Mouse (Mus musculus) frontal cortex, adult (tissue): ENCODE measurements around the gene Ctsw.

Source experiments
- ATAC-seq: cut with Nextera tagmentation; 2 replicates; pipeline ENCODE4 v1.9.2; 2017; ENCODE audit warnings: mild to moderate bottlenecking, moderate library complexity, mixed read lengths; ENCODE audit not compliant: low TSS enrichment

Ctsw gene

DNA sequence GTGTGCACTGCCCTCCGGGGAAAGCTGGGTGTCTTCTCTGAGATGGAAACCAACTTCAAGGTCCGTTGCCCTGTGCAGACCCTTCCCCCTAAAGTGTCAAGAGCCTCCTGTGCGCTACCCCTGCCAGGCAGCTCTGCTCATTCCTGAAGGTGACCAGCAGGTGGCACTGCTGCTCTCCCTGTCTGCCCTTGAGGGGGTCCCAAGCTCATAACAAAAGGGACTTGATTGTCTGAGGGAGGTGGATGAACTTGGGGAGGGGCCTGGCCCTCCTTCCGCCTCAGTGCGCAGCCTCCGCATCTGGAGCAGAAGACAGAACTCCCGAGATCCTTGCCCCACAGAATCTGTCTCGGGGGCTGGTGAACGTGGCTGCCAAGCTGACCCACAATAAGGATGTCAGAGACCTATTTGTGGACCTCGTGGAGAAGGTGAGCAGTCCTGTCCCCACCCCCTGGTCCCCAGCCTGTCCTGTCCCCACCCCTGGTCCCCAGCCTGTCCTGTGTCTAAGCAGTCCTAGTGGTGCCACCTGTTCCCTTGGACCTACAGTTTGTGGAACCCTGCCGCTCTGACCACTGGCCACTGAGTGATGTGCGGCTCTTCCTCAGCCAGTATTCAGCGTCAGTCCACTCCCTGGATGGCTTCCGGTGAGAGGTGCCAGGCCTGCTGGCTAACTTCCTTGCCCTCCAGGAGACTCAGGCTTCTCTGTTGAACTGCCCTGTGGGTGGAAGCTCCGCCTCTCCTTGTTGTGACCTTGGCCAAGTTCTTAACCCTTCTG lies 4.3 kb downstream of the Ctsw start:
- no peak for ATAC-seq

DNA sequence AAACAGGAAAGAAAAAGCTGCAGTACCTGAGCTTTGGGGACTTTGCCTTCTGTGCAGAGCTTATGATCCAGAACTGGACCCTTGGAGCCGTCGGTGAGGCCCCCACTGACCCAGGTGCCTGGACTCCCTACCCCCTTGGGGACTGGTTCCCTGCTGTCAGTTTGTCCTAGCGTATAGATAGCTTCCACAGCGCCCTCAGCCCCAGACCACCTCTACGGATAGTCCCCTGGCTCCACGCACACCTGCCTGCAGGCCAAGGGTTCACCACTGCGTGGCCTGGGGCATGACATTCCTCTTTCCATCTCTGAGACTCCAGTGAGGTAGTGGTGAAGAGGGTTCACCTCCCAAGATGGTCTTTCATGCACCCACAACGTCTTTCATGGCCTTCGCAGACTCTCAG lies 5.1 kb downstream of the Ctsw start:
- no peak for ATAC-seq

DNA sequence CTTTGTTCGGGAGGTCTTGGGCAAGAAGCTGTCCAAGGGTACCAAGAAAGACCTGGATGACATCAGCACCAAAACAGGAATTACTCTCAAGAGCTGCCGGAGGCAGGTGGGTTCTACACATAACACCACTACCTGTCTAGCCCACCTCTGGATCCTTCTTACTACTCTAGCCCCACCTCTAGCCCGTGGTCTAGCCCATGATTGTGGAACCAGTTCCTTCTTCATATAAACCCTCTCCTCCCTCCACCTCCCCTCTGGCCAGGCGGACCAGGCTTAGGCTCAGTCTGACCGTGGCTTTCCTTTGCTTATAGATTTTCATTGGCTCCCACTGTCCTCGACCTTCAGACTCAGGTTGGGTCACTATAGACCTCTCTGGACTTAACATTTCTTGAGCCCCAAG lies 6.9 kb downstream of the Ctsw start:
- ATAC-seq, result no peak

DNA sequence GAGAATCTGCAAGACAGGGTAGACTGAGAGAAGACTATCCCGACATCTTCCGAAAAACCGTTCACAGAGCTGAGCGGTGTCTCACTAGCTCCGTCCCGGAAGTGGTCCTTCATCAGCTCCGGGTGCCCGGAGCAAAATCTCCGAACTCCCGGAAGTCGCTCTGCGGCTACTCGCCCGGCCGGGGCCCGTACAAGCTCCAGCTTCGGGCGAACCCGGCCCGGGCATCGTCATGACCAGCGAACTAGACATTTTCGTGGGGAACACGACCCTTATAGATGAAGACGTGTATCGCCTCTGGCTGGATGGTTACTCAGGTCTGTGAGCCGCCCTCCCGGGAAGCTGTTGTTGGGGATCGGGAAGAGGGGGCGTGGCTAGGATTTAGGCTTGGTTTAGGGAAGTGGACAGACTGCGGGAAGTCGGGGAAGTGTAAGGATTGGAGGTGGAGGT lies 7.8 kb downstream of the Ctsw start, which contains the start of gene Fibp:
Gene Fibp (plus strand): TSS at position 151 of the 447 bp plus-strand sequence.
- peak; percentile 50; the same call in 1 of the 2 replicates for ATAC-seq

DNA sequence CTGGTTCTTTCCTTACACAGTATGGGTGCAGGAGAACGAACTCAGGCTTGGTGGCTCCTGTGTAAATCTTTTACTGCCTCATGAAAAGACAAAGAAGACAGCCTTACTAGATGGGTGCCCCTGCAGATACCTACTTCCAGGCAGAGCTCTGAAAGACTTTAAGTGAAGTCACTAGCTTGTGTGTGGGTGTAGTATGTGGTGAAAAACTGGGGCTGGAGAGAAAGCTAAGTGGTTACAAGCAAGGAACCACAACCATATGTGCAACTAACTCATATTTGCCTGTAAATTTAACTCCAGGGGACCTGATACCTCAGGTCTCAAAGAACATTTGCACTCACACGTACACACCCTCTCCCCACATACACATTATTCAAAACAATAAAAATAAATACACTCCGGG lies 8.4 kb downstream of the Ctsw start:
- ATAC-seq, result no peak

DNA sequence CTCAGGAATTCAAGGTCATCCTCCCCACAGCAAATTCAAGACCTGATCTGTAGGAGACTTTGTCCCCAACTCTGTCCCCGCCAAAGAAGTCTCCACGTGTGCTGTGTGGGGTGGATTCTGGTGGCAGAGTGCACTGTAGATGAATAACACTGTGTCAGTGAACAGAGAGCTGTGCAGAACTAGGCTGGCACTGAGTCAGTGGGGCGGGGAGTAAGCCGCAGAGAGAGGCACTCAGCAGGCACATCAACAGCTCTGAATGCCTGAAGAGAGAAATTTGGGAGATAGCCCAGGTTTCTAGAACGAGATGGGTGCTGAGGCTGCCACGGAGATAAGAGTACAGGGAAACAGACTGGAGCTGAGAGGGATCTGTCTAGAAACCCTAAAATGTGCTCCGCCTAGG lies 9.3 kb downstream of the Ctsw start:
- peak; percentile 28; the same call in 1 of the 2 replicates for ATAC-seq

DNA sequence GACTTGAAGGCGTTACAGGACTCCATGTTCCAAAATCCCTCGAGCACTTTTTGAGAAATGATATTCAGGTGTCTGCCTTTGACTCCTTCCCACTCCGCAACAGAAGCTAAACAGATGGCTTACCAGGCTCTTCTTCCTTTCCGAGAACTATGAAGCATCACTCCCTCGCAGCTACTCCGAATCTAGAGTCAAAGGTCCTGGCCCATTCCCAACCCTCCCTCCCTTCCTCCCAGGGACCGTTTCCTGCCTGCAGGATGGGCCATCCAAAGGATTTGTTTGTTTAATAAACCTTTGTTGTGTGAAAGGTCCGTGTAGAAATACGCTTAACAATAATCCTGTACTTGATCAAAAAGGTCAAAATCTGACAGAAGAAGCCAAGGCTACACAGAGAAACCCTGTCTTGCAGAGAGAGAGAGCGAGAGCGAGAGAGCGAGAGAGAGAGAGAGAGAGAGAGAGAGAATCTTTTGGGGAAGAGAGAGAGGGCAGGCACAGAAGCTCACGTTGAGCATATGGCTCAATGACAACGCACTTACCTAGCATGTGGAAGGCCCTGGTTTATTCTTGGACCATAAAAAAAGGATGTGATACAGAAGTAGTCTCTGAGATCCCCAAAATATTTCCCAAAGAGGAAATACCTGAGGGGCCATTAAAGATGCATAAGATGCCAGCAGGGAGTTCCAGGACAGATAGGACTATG lies 10.4 kb downstream of the Ctsw start, which contains the start of gene Ccdc85b:
Gene Ccdc85b (minus strand): TSS at position 149 of the 697 bp plus-strand sequence.
- 0 out of 2 replicates have a peak, but pooled peaks have one; percentile 3 for ATAC-seq

DNA sequence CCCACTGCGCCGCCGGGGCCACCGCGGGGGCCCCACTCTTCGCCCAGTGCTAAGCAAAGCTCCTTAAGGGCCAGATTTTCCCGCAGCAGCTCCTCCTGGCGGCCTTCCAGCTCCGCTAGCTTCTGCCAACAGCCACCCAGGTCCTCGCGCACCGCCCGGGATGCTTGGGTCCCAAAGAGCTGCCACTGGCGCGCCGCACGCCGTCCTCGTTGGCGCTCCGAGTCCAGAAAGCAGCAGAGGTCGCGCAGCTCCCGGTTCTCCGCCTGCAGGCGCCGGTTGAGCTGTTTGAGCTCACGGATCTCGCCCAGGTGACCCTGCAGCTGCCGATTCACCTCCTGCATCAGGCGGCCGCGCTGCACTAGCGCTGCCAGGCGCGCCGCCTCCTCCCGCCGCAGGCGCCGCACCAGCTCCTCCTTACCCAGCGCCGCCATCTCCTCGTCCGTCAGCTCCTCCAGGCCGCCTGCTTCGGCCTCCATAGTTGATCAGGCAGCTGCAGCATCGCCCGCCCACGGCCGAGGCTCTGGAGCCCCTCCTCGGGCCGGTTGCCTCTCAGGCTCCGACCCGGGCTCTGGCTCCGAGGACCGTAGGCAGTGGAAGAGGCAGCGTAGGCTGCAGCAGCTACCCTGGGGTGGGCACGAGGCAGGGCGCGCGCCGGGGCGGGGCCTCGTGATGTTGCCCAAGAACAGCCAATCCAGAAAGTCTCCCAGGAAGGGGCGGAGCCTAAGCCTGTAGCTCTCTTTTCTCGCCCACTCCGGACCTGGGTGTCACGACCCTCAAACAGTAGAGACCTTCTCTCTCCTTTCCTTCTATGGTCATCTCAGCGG lies 11.2 kb downstream of the Ctsw start:
- peak; percentile 74 for ATAC-seq

DNA sequence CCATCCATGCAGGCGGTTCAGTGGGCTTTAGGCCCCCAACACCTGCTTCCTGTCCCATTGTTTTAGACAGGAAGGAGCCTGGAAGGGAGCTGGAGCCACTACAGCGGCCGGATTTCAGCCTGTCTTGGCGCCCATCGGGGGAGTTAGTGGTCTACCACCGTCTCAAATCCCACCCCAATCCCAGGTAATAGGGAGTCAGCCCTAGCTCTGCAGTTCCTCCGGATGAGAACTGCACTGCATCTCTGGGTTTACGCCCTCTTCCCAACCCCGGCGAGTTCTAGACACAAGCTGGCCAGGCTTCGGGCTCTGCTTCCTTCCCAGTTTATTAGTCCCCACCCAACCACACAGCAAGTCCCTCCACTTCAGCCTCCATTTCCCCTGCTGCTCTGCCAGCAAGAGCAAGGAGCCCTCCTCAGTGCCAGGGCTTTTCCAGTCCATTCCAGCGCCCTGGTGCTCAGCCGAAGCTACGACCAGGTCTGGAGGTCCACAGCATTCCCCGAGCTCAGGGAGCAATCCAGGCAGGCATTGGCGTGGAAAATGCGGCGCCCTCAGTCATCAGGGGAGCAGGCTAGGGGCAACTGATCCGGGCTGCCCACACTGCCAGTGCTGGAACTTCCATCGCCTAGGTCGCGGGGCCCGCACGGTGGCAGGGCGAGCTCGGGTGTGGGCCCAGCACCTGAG lies 11.9 kb downstream of the Ctsw start:
- 0 out of 2 replicates have a peak, but pooled peaks have one; percentile 13 for ATAC-seq

DNA sequence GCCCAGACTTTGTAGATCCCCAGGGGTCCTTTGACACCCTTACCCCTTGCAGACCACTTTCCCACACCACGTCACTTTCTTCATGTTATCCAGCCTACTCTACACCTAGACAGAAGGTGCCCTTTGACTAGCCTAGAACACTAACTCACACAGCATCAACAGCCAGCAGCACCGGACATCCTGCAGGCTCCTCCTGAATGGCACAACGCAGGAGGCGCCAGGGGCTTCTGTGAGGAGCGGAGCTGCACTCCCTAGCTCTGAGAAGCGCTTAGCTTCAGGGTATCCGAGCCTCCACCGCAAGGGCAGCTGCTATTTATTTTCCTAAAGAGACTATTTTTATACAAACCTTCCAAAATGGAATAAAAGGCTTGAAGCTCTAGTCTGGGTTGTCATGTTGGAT lies 12.7 kb downstream of the Ctsw start:
- no peak for ATAC-seq

DNA sequence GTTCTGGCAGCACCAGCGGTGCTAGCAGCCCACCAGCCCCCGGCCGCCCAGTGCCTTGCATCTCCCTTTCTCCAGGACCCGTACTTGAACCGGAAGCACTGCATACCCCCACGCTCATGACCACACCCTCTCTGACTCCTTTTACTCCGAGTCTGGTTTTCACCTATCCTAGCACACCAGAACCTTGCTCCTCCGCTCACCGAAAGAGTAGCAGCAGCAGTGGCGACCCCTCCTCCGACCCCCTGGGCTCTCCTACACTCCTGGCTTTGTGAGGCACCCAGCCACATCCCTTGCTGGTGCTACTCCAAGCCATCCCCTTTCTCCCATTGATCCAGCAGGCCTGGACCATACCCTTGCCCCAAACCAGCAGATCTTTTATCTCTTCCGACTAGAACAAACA lies 13.3 kb downstream of the Ctsw start:
- ATAC-seq, result no peak

DNA sequence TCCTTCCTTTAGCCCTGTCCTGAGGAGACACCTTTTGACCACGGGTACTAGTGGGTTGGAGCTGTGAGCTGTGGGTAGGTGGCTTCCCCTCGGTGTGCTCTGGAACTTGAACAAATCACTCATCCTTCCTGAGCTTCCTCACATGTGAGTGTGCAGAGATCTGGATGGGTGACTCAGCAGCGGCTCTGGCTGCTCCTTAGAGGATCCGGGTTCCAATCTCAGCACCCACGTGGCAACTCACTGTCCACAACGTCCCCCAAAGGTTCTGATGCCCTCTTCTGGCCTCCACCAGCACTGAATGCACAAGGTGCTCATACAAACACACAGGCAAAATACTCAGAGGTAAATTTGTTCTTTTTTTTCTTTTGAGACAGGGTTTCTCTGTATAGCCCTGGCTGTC lies 16.5 kb downstream of the Ctsw start:
- ATAC-seq, result no peak

DNA sequence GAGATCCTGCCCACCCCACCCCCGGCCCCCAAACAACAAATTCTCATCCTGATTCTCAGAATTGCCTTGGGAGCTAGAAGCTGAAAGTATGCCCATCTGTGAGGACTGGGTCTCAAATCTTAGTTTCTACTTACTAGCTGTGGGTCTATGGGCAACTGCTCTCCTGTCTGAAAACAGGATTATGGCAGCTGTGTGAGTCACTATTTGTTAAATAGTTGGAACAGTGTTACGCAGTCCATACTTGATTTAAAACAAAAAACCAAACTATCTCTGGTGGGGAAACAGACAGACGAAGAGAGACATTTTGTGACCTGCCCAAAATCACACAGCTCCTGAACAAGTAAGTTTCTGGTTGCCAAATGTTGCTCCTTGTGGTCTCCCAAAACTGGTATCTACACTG lies 18.6 kb downstream of the Ctsw start:
- no peak for ATAC-seq

DNA sequence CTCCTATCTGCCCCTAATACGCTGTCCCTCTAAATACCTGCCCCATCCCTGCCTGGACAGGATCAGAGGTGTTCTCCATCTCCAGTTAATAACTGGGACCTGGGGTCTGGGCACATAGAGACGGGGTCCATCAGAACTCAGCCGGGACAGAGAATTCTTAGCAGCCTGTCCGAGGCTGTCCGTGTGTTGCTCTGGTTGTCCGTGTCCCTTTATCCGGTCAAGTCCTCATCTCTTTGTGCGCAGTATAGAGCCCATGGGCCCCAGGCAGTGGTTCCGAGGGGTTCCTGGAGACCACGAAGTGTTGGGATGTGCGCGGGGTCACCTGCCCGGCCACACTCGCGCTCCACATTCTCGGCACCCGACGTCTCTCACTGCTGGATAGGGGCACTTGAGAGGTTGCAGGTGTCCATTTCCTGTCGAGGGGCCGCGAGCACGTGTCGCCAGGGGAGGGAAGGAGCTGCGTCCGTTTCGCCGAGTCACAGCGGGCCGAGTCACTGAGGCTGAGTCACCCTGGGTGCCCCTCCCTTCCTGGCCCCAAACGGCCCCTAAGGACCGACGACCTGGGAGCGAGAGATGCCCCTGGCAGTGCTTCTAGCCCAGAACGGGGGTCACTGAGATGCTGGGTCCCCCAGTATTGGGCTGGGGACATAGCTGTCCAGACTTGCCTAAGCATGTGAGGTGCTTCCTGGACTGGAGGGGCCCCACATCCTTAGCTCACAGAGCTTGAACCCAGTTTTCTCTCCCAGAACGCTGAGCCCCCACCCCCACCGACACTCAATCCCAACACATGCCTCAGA lies 19.8 kb downstream of the Ctsw start:
- no peak for ATAC-seq

DNA sequence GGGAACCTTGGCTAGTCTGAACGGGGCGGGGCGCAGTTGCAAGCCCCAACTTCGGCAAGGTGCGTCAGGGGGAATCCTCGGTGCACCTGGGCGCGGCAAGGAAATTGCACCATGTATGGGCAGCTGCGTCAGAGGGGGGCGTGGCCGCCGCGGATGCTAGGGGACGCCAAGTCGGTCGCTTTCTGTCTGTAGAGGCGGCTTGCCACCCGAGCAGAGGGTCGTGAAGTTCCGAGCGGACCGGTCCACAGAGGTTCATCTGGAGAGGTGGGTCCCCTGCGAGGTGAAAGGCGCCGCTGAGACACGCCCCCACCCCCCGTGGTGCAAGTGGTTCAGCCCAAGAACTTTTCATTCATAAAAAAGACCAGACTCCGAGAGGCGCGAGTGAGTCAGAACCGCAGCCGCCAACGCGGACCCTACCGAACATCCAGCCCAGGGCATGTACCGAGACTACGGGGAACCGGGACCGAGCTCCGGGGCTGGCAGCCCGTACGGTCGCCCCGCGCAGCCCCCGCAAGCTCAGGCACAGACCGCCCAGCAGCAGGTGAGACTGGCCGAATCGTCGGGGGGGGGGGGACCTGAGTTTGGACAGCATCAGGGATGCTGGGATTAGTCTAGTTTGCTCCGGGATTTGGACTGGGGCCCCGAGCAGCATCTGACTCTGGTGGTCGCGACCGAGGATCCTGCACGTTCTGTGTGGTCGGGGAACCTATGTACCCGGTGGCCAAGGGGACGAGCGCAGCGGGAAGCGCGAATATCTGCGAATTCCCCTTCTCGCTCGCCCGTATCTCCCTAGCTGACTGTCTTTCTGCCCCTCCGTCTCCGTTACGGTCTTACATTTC lies 20.6 kb downstream of the Ctsw start, which contains the start of gene Fosl1:
Gene Fosl1 (plus strand): TSS at position 33 of the 839 bp plus-strand sequence.
- ATAC-seq, result peak; percentile 72; the same call in 1 of the 2 replicates

DNA sequence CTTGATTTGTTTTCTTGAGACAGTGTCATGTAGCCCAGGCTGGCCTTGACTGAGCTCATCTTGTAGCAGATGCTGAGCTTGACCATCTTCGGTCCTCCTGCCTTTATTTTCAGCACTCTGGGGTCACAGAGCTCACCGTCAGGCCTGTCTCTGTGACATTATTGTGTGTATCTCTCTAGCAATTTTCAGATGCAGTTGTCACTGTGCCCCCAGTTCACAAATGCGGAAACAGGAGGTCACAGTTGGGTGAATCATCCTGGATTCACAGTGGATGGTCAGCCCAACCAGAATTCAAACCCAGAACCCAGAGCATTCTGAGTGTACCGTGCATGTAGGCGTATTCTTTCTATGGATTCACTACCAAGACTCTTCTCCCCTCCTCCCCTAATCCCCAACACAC lies 22.6 kb downstream of the Ctsw start:
- no peak for ATAC-seq

DNA sequence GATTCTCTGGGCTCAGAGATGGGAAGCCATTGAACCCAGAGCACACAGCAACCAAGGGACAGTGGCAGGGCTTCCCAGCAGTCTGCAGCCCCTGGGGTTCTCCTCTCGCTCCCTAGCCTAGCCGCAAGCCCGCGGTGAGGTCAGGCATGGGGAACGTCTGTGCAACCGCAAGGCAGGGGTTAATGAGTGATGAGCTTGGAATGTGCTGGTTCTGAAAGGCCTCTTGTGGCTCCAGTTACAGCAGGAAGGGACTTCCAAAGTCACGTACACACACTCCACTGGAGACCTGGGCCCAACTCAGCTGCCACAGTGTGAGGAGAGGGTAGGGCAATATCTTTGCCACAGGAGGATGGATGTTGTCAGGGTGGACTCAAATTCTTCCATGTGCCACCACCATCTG lies 23.4 kb downstream of the Ctsw start:
- ATAC-seq, result no peak

DNA sequence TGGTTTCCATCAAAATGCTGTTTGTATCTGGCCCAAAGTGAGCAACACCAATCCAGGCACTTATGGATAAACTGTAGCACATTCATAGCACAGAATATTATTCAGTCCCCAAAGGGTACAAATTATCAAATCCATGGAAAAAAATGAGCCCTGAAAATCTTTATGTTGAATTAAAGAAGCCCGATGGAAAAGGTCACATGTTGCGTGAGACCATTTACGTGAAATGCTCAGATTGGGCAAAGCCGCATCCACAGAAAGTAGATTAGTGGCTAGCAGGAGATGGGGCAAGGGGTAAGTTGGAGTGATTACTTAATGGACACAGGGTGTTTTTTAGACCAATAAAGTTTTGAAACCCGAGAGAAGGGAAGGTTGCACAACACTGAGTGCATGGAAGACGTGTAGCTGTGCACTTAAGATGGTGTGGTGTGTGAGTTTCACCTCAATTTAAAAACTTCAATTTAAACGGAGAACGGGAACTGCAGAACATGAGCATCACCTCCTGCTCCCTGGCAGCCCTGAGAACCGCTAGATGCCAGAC lies 23.9 kb downstream of the Ctsw start:
- ATAC-seq, result no peak

DNA sequence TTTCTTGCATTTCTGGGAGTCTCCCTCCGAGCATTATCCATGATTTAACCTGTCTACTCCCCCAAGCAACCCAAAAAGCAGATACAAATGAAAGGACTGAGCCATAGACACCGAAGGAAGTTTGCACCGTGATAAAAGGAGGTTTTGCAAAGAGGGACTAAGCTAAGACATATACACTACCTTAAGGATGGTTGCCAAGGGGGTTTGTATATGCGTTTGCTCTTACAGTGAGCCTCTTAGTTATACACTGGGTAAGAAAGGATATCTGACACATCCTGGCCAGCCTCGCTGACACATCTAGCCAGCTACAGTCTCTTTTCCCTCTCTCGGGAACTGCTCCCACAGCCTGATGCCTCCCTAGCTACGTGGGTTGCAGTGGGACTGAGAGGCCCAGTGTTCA lies 34.4 kb downstream of the Ctsw start:
- no peak for ATAC-seq
